Mouse (Mus musculus) frontal cortex, adult 2 months (tissue): ENCODE measurements at regions not wholly inside any gene's neighbourhood (a gene's known extent, or its start where the extent isn't known, plus 50 kb on each side); places are given as distances from the start of the nearest gene placed in this dataset.

Experiments used
- DNase-seq, 2 experiments: peaks; one replicate each; pipeline ENCODE4 v3.0.0; 2022; ENCODE audit warnings: low spot score in 1 of 2; ENCODE audit errors: extremely low spot score in 1 of 2

DNA sequence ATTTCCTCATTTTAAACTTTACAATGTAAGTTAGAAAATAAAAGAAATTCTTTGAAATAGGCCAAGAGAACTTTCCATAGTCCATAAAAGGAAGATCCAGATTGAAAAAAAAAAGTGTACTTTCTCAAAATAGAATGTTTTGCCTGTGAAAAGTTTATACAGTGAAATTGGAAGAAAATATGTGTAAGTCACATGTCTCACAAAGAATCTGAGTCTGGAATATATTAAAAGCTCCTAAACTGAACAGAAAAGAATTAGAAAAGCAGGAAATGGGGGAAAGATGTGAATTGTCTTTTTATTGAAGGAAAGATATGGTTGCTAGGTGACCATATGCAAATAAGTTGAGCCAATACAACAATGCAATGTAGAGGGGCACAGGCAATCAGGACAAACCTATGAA lies 197.7 kb upstream of the Gm20594 start:
- DNase-seq: no peak

- peak in 1 of 2 experiments; percentile 18 for DNase-seq
Measured at GRCm38 (mm10) chr6:79631683-79632082, 186.0 kb upstream of the Gm20594 start.

GRCm38 (mm10) chr6:79651286-79651685 lies 166.4 kb upstream of the Gm20594 start:
- DNase-seq: peak in 1 of 2 experiments; percentile 30
